Mouse (Mus musculus): ENCODE data around the gene Pfn3.
"Not testable (repeated sequence)": the region's sequence is repeated elsewhere in the genome, so short reads cannot be mapped to it uniquely, and the experiment has no call there.

The Pfn3 gene

GRCm38 (mm10) chr13:55414743-55415380 lies at the start of gene Pfn3:
Gene Pfn3 (minus strand): TSS chr13:55415232.
- peak; percentile 79 for DNase-seq (ENCODE audit: low read depth, low spot score)

GRCm38 (mm10) chr13:55464027-55464884 lies 49.2 kb upstream of the Pfn3 start, which contains the start of gene Prr7:
Gene Prr7 (plus strand): TSS chr13:55464267.
- no peak for DNase-seq (ENCODE audit: low read depth, low spot score)

GRCm38 (mm10) chr13:55463399-55464026 lies 48.5 kb upstream of the Pfn3 start:
- no peak for DNase-seq (ENCODE audit: low read depth, low spot score)

GRCm38 (mm10) chr13:55462965-55463364 lies 47.9 kb upstream of the Pfn3 start:
- no peak for DNase-seq (ENCODE audit: low read depth, low spot score)

- DNase-seq (ENCODE audit: low read depth, low spot score): no peak
These were observed 36.9 kb upstream of the Pfn3 start for GRCm38 (mm10) chr13:55451785-55452549.

GRCm38 (mm10) chr13:55451296-55451695 lies 36.3 kb upstream of the Pfn3 start:
- no peak for DNase-seq (ENCODE audit: low read depth, low spot score)

- DNase-seq (ENCODE audit: low read depth, low spot score): no peak
These were observed 35.5 kb upstream of the Pfn3 start for GRCm38 (mm10) chr13:55450511-55450980.

GRCm38 (mm10) chr13:55449679-55450441 lies 34.8 kb upstream of the Pfn3 start:
- no peak for DNase-seq (ENCODE audit: low read depth, low spot score)

- no peak for DNase-seq (ENCODE audit: low read depth, low spot score)
These were observed 34.2 kb upstream of the Pfn3 start for GRCm38 (mm10) chr13:55449205-55449604.

- no peak for DNase-seq (ENCODE audit: low read depth, low spot score)
These were observed 33.1 kb upstream of the Pfn3 start for GRCm38 (mm10) chr13:55448131-55448530.

GRCm38 (mm10) chr13:55447543-55447943 lies 32.5 kb upstream of the Pfn3 start:
- no peak for DNase-seq (ENCODE audit: low read depth, low spot score)

GRCm38 (mm10) chr13:55446483-55447105 lies 31.6 kb upstream of the Pfn3 start:
- DNase-seq (ENCODE audit: low read depth, low spot score): no peak

GRCm38 (mm10) chr13:55445361-55446091 lies 30.5 kb upstream of the Pfn3 start:
- no peak for DNase-seq (ENCODE audit: low read depth, low spot score)

GRCm38 (mm10) chr13:55444937-55445315 lies 29.9 kb upstream of the Pfn3 start, which contains the start of gene Grk6:
Gene Grk6 (plus strand): TSS chr13:55445072.
- peak; percentile 100 for DNase-seq (ENCODE audit: low read depth, low spot score)

GRCm38 (mm10) chr13:55444286-55444936 lies 29.4 kb upstream of the Pfn3 start:
- DNase-seq (ENCODE audit: low read depth, low spot score): no peak

- DNase-seq (ENCODE audit: low read depth, low spot score): no peak
These were observed 28.8 kb upstream of the Pfn3 start for GRCm38 (mm10) chr13:55443799-55444285.

- not testable (repeated sequence) for DNase-seq (ENCODE audit: low read depth, low spot score)
These were observed 22.1 kb upstream of the Pfn3 start for GRCm38 (mm10) chr13:55437111-55437629.

GRCm38 (mm10) chr13:55431889-55432685 lies 17.1 kb upstream of the Pfn3 start:
- no peak for DNase-seq (ENCODE audit: low read depth, low spot score)

All from telencephalon, adult 2 months (tissue).